Mouse (Mus musculus) lung, embryonic 16.5 days (tissue): ENCODE measurements around the gene Gpc6. TPM values are rescaled to one million over a fixed set of nuclear protein-coding genes. Genes with fewer than 3 reads are reported as not detected.
A peak's percentile ranks its signal among the peaks of the same experiment; 100 is the strongest.

Experiments used
- ATAC-seq: fragments of 200-750 bp; cut with Nextera tagmentation; 2 replicates; pipeline ENCODE4 v1.8.0; 2017; ENCODE audit warnings: low read depth, mild to moderate bottlenecking, moderate library complexity
- H3K27ac ChIP-seq: fragments of 300-500 bp; sonication (generic); 2 replicates; pipeline ENCODE4 v1.5.1; 2014; ENCODE audit warnings: mild to moderate bottlenecking, control low read depth, low read length
- H3K27me3 ChIP-seq: fragments of 300-500 bp; sonication (generic); 2 replicates; pipeline ENCODE4 v1.6.1; 2014; ENCODE audit warnings: low read depth, low read length, mixed read lengths; ENCODE audit not compliant: control insufficient read depth, insufficient read depth
- H3K36me3 ChIP-seq: fragments of 300-500 bp; sonication (generic); 2 replicates; pipeline ENCODE4 v1.6.1; 2014; ENCODE audit warnings: low read length; ENCODE audit not compliant: control insufficient read depth, insufficient read depth
- H3K4me1 ChIP-seq: fragments of 300-500 bp; sonication (generic); replicated peaks from 2 replicates; pipeline ENCODE4 v1.6.1; 2014; ENCODE audit warnings: low read length, mixed read lengths; ENCODE audit not compliant: control insufficient read depth, insufficient read depth
- H3K4me2 ChIP-seq: fragments of 300-500 bp; sonication (generic); 2 replicates; pipeline ENCODE4 v1.6.1; 2014; ENCODE audit warnings: low read depth, low read length, control low read depth
- H3K4me3 ChIP-seq: fragments of 300-500 bp; sonication (generic); 2 replicates; pipeline ENCODE4 v1.5.1; 2014; ENCODE audit warnings: mild to moderate bottlenecking, low read length, control low read depth
- H3K9ac ChIP-seq: fragments of 300-500 bp; sonication (generic); 2 replicates; pipeline ENCODE4 v1.6.1; 2014; ENCODE audit warnings: low read length, control low read depth
- H3K9me3 ChIP-seq: fragments of 300-500 bp; sonication (generic); 2 replicates; pipeline ENCODE4 v1.6.1; 2016; ENCODE audit warnings: low read length; ENCODE audit not compliant: control insufficient read depth
- WGBS: fragments of 180-500 bp; shearing (Covaris S2); extraction: QIAGEN DNeasy Blood & Tissue Kit; methylation state at CpG from one replicate; pipeline ENCODE4 v1.1.7; 2014; 5-methylcytosine and 5-hydroxymethylcytosine counted together
- polyA plus RNA-seq: library from polyadenylated mRNA; unstranded; fragments of >200 nt; fragmentation: Nextera tagmentation; extraction: Ambion mirVana; gene quantifications from 2 replicates; pipeline ENCODE4 v1.2.1, GENCODE M21; 2015

Gene Gpc6
- polyA plus RNA-seq, 1 experiment from 2014 or later = 26.1 TPM

DNA sequence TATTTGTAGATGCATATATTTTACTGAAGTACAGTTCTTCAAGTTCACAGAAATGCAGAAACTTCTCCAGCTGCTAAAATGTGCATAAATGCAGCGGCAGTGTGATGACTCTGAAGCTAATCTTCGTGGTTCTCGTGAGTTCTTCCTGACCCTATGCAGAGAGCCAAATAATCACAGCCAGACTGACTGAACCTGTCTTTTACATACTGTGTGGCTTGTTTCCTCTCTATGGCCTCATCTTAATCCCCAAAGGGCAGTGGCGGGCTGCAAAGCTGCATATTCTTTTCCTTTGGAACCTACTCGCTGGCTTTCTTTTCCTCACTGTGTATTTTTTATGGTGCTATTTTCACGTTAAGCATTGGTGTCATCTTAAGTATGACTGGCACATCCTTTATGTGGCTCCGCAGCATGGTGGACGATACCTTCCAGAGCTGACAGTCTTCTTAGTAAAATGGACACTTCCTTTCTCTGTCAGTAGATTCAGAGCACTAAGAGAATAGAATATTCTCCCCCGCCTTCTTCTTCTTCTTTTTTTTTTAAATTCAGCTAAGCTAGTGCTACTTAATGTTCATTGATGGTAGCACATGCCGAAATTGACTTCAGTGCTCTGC is 775.7 kb downstream of the Gpc6 start:
- Histone ChIP-seq H3K27ac (no peak overlapping the region), H3K9me3 (no peaks in the 10 kb centered on the region), H3K36me3 (no peaks in the 10 kb centered on the region), H3K27me3 (no peaks in the 10 kb centered on the region), H3K4me2 (no peak overlapping the region), H3K4me3 (no peak overlapping the region), H3K9ac (no peak overlapping the region), H3K4me1 (no peaks in the 10 kb centered on the region)
- WGBS = 87% methylated on average over 10 of the region's 10 CpGs
- ATAC-seq = no peak

- Histone ChIP-seq H3K4me1 (peaks cover 3% of the 10 kb centered on the region; the same call in 1 of the 2 replicates), H3K27ac (no peak overlapping the region), H3K4me3 (no peak overlapping the region), H3K27me3 (no peaks in the 10 kb centered on the region), H3K9ac (no peak overlapping the region), H3K9me3 (no peaks in the 10 kb centered on the region), H3K36me3 (no peaks in the 10 kb centered on the region), H3K4me2 (no peak overlapping the region)
- WGBS = 88% methylated on average over 3 of the region's 3 CpGs
- ATAC-seq = no peak
Measured at GRCm38 (mm10) chr14:117708817-117709216, 783.7 kb downstream of the Gpc6 start.

GRCm38 (mm10) chr14:117710463-117710911 is 785.4 kb downstream of the Gpc6 start:
- ATAC-seq = peak; percentile 52
- no peaks in the 10 kb centered on the region for H3K9me3 ChIP-seq
- H3K4me1 ChIP-seq = peaks cover 3% of the 10 kb centered on the region; the same call in 1 of the 2 replicates
- no peaks in the 10 kb centered on the region for H3K27me3 ChIP-seq
- no peaks in the 10 kb centered on the region for H3K36me3 ChIP-seq
- H3K9ac ChIP-seq = no peak overlapping the region
- 48% methylated on average over 10 of the region's 10 CpGs for WGBS
- H3K4me2 ChIP-seq = no peak overlapping the region; the same call in 1 of the 2 replicates
- no peak overlapping the region for H3K27ac ChIP-seq
- no peak overlapping the region for H3K4me3 ChIP-seq

- Histone ChIP-seq H3K4me2 (no peak overlapping the region), H3K27ac (no peak overlapping the region), H3K4me3 (no peak overlapping the region), H3K27me3 (no peaks in the 10 kb centered on the region), H3K9me3 (no peaks in the 10 kb centered on the region), H3K4me1 (peaks cover 3% of the 10 kb centered on the region; the same call in 1 of the 2 replicates), H3K36me3 (no peaks in the 10 kb centered on the region), H3K9ac (no peak overlapping the region)
- WGBS = 83% methylated on average over 7 of the region's 7 CpGs
- no peak for ATAC-seq
Measured at GRCm38 (mm10) chr14:117712311-117712710, 787.2 kb downstream of the Gpc6 start.

DNA sequence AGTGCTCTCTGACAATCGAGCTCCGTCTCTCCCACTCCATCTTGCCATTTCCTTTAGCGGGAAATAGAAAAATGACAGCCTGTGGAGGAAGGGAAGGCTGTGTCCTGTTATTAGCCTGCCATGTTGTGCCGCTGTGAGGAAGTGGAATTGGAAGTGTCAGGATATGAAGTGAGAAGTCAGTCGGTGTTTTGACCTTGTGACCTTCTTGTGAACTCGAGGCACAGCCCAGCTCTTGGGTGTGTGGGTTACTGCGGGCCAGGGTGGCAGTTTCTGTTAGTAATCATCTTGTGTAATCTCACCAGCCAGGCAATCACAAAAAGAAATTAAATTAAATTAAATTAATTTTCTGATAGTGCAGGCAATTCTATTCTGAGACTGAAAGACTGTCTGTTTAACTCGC is 789.0 kb downstream of the Gpc6 start:
- H3K9me3 ChIP-seq = no peaks in the 10 kb centered on the region
- no peak for ATAC-seq
- H3K36me3 ChIP-seq = no peaks in the 10 kb centered on the region
- H3K4me3 ChIP-seq = no peak overlapping the region
- no peaks in the 10 kb centered on the region for H3K27me3 ChIP-seq
- H3K4me2 ChIP-seq = no peak overlapping the region
- H3K27ac ChIP-seq = no peak overlapping the region
- WGBS = 35% methylated on average over 8 of the region's 8 CpGs
- no peak overlapping the region for H3K9ac ChIP-seq
- H3K4me1 ChIP-seq = peaks cover 3% of the 10 kb centered on the region; the same call in 1 of the 2 replicates

DNA sequence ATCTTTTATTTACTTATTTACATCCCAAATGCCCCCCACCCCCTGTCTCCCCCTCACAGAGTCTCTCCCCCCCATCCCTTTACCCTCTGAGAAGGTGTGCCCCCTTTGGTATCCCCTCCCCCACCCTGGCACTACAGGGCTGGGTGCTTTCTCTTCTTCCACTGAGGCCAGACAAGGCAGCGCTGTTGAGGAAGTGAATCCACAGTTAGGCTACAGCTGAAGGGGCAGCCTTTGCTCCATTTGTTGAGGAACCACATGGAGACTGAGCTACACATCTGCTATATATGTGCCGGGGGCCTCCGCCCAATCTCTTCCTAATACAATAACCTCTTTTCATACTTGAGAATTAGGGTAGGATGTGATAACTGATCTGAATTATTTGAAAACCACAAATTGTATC is 791.2 kb downstream of the Gpc6 start:
- ATAC-seq = no peak
- Histone ChIP-seq H3K9me3 (no peaks in the 10 kb centered on the region), H3K36me3 (no peaks in the 10 kb centered on the region), H3K4me1 (no peaks in the 10 kb centered on the region; the same call in 1 of the 2 replicates), H3K27ac (no peak overlapping the region), H3K4me3 (no peak overlapping the region), H3K4me2 (no peak overlapping the region), H3K27me3 (no peaks in the 10 kb centered on the region), H3K9ac (no peak overlapping the region)
- WGBS = 92% methylated on average over 3 of the region's 3 CpGs

DNA sequence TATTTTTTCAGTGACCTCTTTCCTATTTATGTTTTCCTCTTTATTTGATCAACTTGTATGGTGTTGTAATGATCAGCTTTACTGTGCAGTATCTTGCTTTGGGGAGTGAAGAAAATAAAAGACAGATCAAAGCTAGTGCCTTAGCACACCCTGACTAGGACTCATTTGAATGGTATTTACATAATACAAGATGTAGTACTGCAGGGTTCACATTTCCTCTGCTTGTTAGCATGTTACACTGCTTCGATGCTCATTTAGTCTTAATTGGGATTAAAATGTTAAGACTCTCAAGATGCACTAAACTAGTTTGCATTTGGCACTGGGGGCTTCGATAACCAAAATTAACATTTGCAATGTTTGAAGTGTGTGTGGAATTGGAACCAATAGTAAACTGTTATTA is 803.6 kb downstream of the Gpc6 start:
- Histone ChIP-seq H3K27ac (no peak overlapping the region), H3K36me3 (no peaks in the 10 kb centered on the region), H3K9me3 (no peaks in the 10 kb centered on the region), H3K27me3 (no peaks in the 10 kb centered on the region), H3K9ac (no peak overlapping the region), H3K4me1 (no peaks in the 10 kb centered on the region), H3K4me3 (no peak overlapping the region), H3K4me2 (no peak overlapping the region)
- no peak for ATAC-seq
- 85% methylated on average over 2 of the region's 2 CpGs for WGBS

GRCm38 (mm10) chr14:117755231-117755630 is 830.1 kb downstream of the Gpc6 start:
- no peaks in the 10 kb centered on the region for H3K36me3 ChIP-seq
- WGBS = 85% methylated on average over 7 of the region's 7 CpGs
- no peak overlapping the region for H3K4me2 ChIP-seq
- no peak for ATAC-seq
- H3K9me3 ChIP-seq = peaks cover 3% of the 10 kb centered on the region; the same call in 1 of the 2 replicates
- H3K4me1 ChIP-seq = no peaks in the 10 kb centered on the region; the same call in 1 of the 2 replicates
- no peak overlapping the region for H3K27ac ChIP-seq
- H3K4me3 ChIP-seq = no peak overlapping the region
- H3K9ac ChIP-seq = no peak overlapping the region
- H3K27me3 ChIP-seq = no peaks in the 10 kb centered on the region

DNA sequence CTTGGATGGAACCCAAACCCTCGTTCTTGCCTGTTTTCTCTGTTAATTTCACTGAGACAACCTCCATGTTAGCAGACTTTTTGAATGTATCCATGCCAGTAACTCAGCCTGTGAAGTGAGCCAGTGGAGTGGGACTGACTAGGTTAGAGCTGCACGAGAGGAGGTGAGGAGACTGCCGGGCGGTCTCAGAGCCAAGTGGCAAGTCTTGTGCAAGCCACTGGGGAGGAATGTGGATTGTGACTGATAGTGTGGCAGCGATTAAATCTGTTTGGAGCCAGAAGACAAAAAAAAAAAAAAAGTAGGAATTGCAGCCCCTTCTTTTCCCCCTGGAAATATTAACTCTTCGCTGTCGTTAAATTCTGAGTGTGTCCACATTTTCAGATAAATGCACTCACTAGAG is 831.4 kb downstream of the Gpc6 start:
- H3K9ac ChIP-seq = no peak overlapping the region
- no peak overlapping the region for H3K4me3 ChIP-seq
- WGBS = 57% methylated on average over 7 of the region's 7 CpGs
- no peaks in the 10 kb centered on the region for H3K9me3 ChIP-seq
- no peaks in the 10 kb centered on the region; the same call in 1 of the 2 replicates for H3K4me1 ChIP-seq
- no peaks in the 10 kb centered on the region for H3K27me3 ChIP-seq
- ATAC-seq = peak; percentile 91
- H3K27ac ChIP-seq = no peak overlapping the region
- no peak overlapping the region for H3K4me2 ChIP-seq
- H3K36me3 ChIP-seq = no peaks in the 10 kb centered on the region
